Mouse (Mus musculus) urinary bladder, postnatal 14 days (tissue): ENCODE data around the gene Slc43a2.

Source experiments
- DNase-seq: peaks from one replicate; pipeline ENCODE4 v3.0.0; 2021; ENCODE audit warnings: low spot score

Gene Slc43a2

GRCm38 (mm10) chr11:75531469-75532242 lies at the start of gene Slc43a2:
TSS of gene Slc43a2 (plus strand) at chr11:75531694.
- peak; percentile 92 for DNase-seq

- no peak for DNase-seq
Observed at GRCm38 (mm10) chr11:75486192-75486591, 45.3 kb upstream of the Slc43a2 start.

GRCm38 (mm10) chr11:75486601-75487285 lies 44.8 kb upstream of the Slc43a2 start, which contains the start of gene Prpf8:
TSS of gene Prpf8 (plus strand) at chr11:75486816.
- peak; percentile 96 for DNase-seq

GRCm38 (mm10) chr11:75487496-75487895 lies 44.0 kb upstream of the Slc43a2 start:
- no peak for DNase-seq

- no peak for DNase-seq
Observed at GRCm38 (mm10) chr11:75494296-75495049, 37.0 kb upstream of the Slc43a2 start.

- no peak for DNase-seq
Observed at GRCm38 (mm10) chr11:75498126-75498525, 33.4 kb upstream of the Slc43a2 start.

- DNase-seq: no peak
Observed at GRCm38 (mm10) chr11:75508162-75508561, 23.3 kb upstream of the Slc43a2 start.

- DNase-seq: no peak
Observed at GRCm38 (mm10) chr11:75508904-75509303, 22.6 kb upstream of the Slc43a2 start.

- peak; percentile 65 for DNase-seq
Observed at GRCm38 (mm10) chr11:75509741-75510626, 21.5 kb upstream of the Slc43a2 start, which contains the start of gene Rilp. TSS of gene Rilp (plus strand) at chr11:75510094.

- DNase-seq: peak; percentile 95
Observed at GRCm38 (mm10) chr11:75510627-75510993, 20.9 kb upstream of the Slc43a2 start.

- peak; percentile 60 for DNase-seq
Observed at GRCm38 (mm10) chr11:75511213-75511612, 20.3 kb upstream of the Slc43a2 start.

- no peak for DNase-seq
Observed at GRCm38 (mm10) chr11:75512301-75513018, 19.0 kb upstream of the Slc43a2 start.

- no peak for DNase-seq
Observed at GRCm38 (mm10) chr11:75513336-75513735, 18.2 kb upstream of the Slc43a2 start, which contains the start of gene Scarf1. TSS of gene Scarf1 (plus strand) at chr11:75513540.

- no peak for DNase-seq
Observed at GRCm38 (mm10) chr11:75515186-75515585, 16.3 kb upstream of the Slc43a2 start.

- no peak for DNase-seq
Observed at GRCm38 (mm10) chr11:75519834-75520633, 11.5 kb upstream of the Slc43a2 start.

GRCm38 (mm10) chr11:75521609-75522008 lies 9.9 kb upstream of the Slc43a2 start:
- no peak for DNase-seq

GRCm38 (mm10) chr11:75522793-75523192 lies 8.7 kb upstream of the Slc43a2 start:
- no peak for DNase-seq

GRCm38 (mm10) chr11:75525531-75526125 lies 5.9 kb upstream of the Slc43a2 start:
- no peak for DNase-seq

GRCm38 (mm10) chr11:75526943-75527342 lies 4.6 kb upstream of the Slc43a2 start:
- no peak for DNase-seq
